ENCODE assay signal across 9 mouse cellular contexts in genomic region chr5:147418394-147419121, GRCm38 (mm10). TPM values are rescaled to one million over a fixed set of nuclear protein-coding genes. Genes with fewer than 3 reads are reported as not detected.
DNase-seq lines count a peak whose midpoint lies in the region; ATAC-seq lines count a peak whose summit lies in the region.
"Had no signal": no experiment of that assay in that cellular context is flagged by ENCODE, and none has a peak within 500 bp of the region (broad histone marks: within the 10 kb centered on the region; RNA-seq: fewer than 3 reads in every experiment).

No protein-coding gene starts in this region.

- H3K4me1 ChIP-seq in limb, embryonic 11.5 days (ENCODE audit: control insufficient read depth, insufficient read depth, low read length): no peaks in the 10 kb centered on the region
- H3K4me1 ChIP-seq: embryonic facial prominence, embryonic 15.5 days had no signal

- no peaks in the 10 kb centered on the region for H3K9me3 ChIP-seq in limb, embryonic 11.5 days (ENCODE audit: control insufficient read depth, low read length)
- H3K9me3 ChIP-seq: embryonic facial prominence, embryonic 15.5 days had no signal

- no peak overlapping the region for H3K4me2 ChIP-seq in limb, embryonic 11.5 days (ENCODE audit: low read depth, severe bottlenecking)
- H3K4me2 ChIP-seq: embryonic facial prominence, embryonic 15.5 days had no signal

- H3K27me3 ChIP-seq in limb, embryonic 11.5 days (ENCODE audit: control insufficient read depth, insufficient read depth, low read length): no peaks in the 10 kb centered on the region
- H3K27me3 ChIP-seq: embryonic facial prominence, embryonic 15.5 days had no signal

- ATAC-seq in limb, embryonic 11.5 days (ENCODE audit: insufficient number of reproducible peaks, low FRiP score, low TSS enrichment, low read depth): no peak

- no peak overlapping the region for H3K27ac ChIP-seq in limb, embryonic 11.5 days (replicated peaks; ENCODE audit: low read depth, low read length)
- H3K27ac ChIP-seq: embryonic facial prominence, embryonic 15.5 days had no signal

- no peaks in the 10 kb centered on the region for H3K36me3 ChIP-seq in limb, embryonic 11.5 days (ENCODE audit: control insufficient read depth, insufficient read depth, low read length)
- H3K36me3 ChIP-seq: embryonic facial prominence, embryonic 15.5 days had no signal

- DNase-seq in ovary, postnatal 36 days (ENCODE audit: low spot score): peak; percentile 33
- DNase-seq in ovary, postnatal 14 days (ENCODE audit: low spot score): no peak
- peak; percentile 46 to 68 for DNase-seq in adrenal gland, postnatal 36 days
- DNase-seq in heart, adult 9 months (ENCODE audit: low spot score in 2 of 2): peak; percentile 34 to 45
- DNase-seq in limb, embryonic 11.5 days (ENCODE audit: low spot score): peak; percentile 50
- peak; percentile 91 for DNase-seq in naive thymus-derived CD4-positive, alpha-beta T cell, adult 2 months (ENCODE audit: low read depth)
- no peak for DNase-seq in layer of hippocampus, adult 18-20 months (ENCODE audit: low spot score in 2 of 2)
- DNase-seq in left cerebral cortex, adult 8-10 months (ENCODE audit: low spot score in 2 of 2): no peak

- no peak overlapping the region for H3K9ac ChIP-seq in limb, embryonic 11.5 days (ENCODE audit: low read length)
- H3K9ac ChIP-seq: embryonic facial prominence, embryonic 15.5 days had no signal

- no peak overlapping the region for H3K4me3 ChIP-seq in limb, embryonic 11.5 days (ENCODE audit: low read depth, low read length)
- H3K4me3 ChIP-seq: embryonic facial prominence, embryonic 15.5 days had no signal

- WGBS in limb, embryonic 11.5 days: 41% methylated on average over 10 of the region's 10 CpGs

RNA-seq across cellular contexts. Expression of gene Pan3, which starts 11.4 kb away (rescaled TPM):
- 100 to 1,000 TPM in 1 of 2 experiments, 10 to 100 TPM in 1; 92.1 to 101 TPM for total RNA-seq in adrenal gland, postnatal 36 days (2021)
- polyA plus RNA-seq in limb, embryonic 11.5 days (2014; fragmentation: Nextera tagmentation; extraction: Ambion mirVana): 53.2 and 53.7 TPM in 2 replicates
- total RNA-seq in layer of hippocampus, adult 18-20 months (2021): 10 to 100 TPM; 84.8 to 88.2 TPM
- total RNA-seq in left cerebral cortex, adult 8-10 months (2022): 100 to 1,000 TPM in 2 of 4 experiments, 10 to 100 TPM in 2; 80.0 to 106 (median 96.8) TPM

RNA-seq across cellular contexts. Expression of gene Flt3, which starts 18.3 kb away (rescaled TPM):
- total RNA-seq in adrenal gland, postnatal 36 days (2021): under 1 TPM in 1 of 2 experiments, not detected in 1; 0.43 TPM
- polyA plus RNA-seq in limb, embryonic 11.5 days (2014; fragmentation: Nextera tagmentation; extraction: Ambion mirVana): 0.08 and 0.27 TPM in 2 replicates
- 1 to 10 TPM; 7.1 to 7.9 TPM for total RNA-seq in layer of hippocampus, adult 18-20 months (2021)
- 1 to 10 TPM; 6.2 to 7.4 (median 6.7) TPM for total RNA-seq in left cerebral cortex, adult 8-10 months (2022)

Comparison
In these comparisons a context has a peak if more than half of its experiments do, and no peak if none do; other contexts are left out.
1. DNase-seq: peak in ovary, postnatal 36 days (single experiment), adrenal gland, postnatal 36 days (2 of 2), heart, adult 9 months (2 of 2), limb, embryonic 11.5 days (single experiment) and naive thymus-derived CD4-positive, alpha-beta T cell, adult 2 months (single experiment); none in ovary, postnatal 14 days (single experiment), layer of hippocampus, adult 18-20 months (0 of 2) and left cerebral cortex, adult 8-10 months (0 of 2).
2. RNA of gene Flt3, which starts 18.3 kb away (total RNA-seq): 7.1 to 7.9 TPM in layer of hippocampus, adult 18-20 months and 6.2 to 7.4 TPM in left cerebral cortex, adult 8-10 months; 0.43 TPM in adrenal gland, postnatal 36 days; every median in the first group is over 4 times any median in the second.